ENCODE assay signal across 10 mouse cellular contexts in the genomic region with DNA sequence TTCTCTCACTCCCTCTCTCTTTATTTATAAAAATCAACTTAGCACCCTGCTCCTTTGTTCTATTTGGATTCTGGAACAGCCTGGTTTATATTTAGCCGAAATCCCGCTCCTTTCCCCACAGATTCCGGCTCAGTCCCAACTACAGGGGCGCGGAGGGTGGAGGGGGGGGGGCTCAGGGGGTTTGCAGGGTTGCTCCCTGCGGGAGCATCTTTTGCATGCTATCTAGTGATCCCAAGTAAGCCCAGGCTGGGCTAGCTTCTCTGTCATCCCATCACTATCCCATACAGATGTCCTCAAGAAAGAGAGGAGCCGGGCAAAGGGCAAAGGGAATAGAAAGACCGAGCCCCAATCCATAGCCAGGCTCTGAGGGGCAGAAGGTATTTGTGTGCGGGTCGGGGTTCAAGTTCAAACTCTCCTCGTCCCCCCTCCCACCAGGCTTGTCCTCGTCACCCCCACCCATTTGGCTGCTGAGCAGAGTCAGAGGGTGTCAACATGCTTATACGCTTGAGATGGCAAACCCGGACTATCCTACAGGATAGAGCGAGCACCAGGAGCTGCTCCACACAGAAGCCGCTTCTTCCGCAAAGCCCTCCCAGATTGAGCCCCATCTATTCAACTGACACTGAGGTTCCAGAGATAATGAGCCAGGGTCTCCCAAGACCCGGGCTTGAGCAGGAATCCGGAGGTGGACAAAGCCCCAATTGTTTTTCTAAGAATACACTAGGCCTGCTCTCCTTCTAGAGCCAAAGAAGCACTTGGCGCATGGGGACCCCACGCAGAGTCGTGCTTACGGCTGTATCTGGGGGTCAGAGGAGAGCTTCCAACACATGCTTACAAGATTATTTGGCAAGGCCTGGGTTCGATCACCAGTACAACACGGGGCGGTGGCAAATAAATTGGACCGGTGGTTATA. TPM values are rescaled to one million over a fixed set of nuclear protein-coding genes. Genes with fewer than 3 reads are reported as not detected.
DNase-seq lines count a peak whose midpoint lies in the region; ATAC-seq lines count a peak whose summit lies in the region.
"Had no signal": no experiment of that assay in that cellular context is flagged by ENCODE, and none has a peak within 500 bp of the region (broad histone marks: within the 10 kb centered on the region; RNA-seq: fewer than 3 reads in every experiment).

No protein-coding gene starts in this region.

- H3K9me3 ChIP-seq in lung, embryonic 16.5 days (ENCODE audit: control insufficient read depth, low read length) = no peaks in the 10 kb centered on the region
- H3K9me3 ChIP-seq in limb, embryonic 12.5 days = 0 out of 2 replicates have a peak, but pooled peaks cover 5% of the 10 kb centered on the region
- H3K9me3 ChIP-seq in stomach, embryonic 15.5 days = no peaks in the 10 kb centered on the region

- intact Hi-C loops in gastrocnemius, postnatal 36 days (cut with DNase I) = no loop called here

- H3K27ac ChIP-seq in lung, embryonic 16.5 days (ENCODE audit: low read length) = no peak overlapping the region
- peak overlapping the region; percentile 8; the same call in 1 of the 2 replicates for H3K27ac ChIP-seq in limb, embryonic 12.5 days
- H3K27ac ChIP-seq in stomach, embryonic 15.5 days = no peak overlapping the region
- H3K27ac ChIP-seq: liver, embryonic 14.5 days had no signal

- peak; percentile 38 to 43 for DNase-seq in cerebellum, postnatal 25 days
- DNase-seq in cerebellum, postnatal 4 days (ENCODE audit: low spot score in 2 of 2) = no peak
- no peak for DNase-seq in lung, adult 18-20 months
- DNase-seq in gastrocnemius, postnatal 36 days = no peak
- DNase-seq in layer of hippocampus, postnatal 25 days (ENCODE audit: extremely low spot score in 1 of 2, low spot score in 1 of 2) = no peak
- DNase-seq: right cerebral cortex, postnatal 25 days had no signal

- peak overlapping the region; percentile 45 for H3K4me3 ChIP-seq in lung, embryonic 16.5 days (ENCODE audit: low read length)
- peak overlapping the region; percentile 46 for H3K4me3 ChIP-seq in limb, embryonic 12.5 days (replicated peaks)
- H3K4me3 ChIP-seq in stomach, embryonic 15.5 days (replicated peaks) = peak overlapping the region; percentile 43; the same call in 1 of the 2 replicates

- H3K36me3 ChIP-seq in lung, embryonic 16.5 days (ENCODE audit: control insufficient read depth, insufficient read depth, low read length) = no peaks in the 10 kb centered on the region
- no peaks in the 10 kb centered on the region for H3K36me3 ChIP-seq in limb, embryonic 12.5 days
- H3K36me3 ChIP-seq in stomach, embryonic 15.5 days = no peaks in the 10 kb centered on the region

- H3K9ac ChIP-seq in lung, embryonic 16.5 days (ENCODE audit: low read length) = peak overlapping the region; percentile 61; the same call in 1 of the 2 replicates
- H3K9ac ChIP-seq in limb, embryonic 12.5 days (replicated peaks) = peak overlapping the region; percentile 66
- H3K9ac ChIP-seq in stomach, embryonic 15.5 days = no peak overlapping the region
- H3K9ac ChIP-seq: liver, embryonic 14.5 days had no signal

- H3K4me2 ChIP-seq in lung, embryonic 16.5 days (ENCODE audit: low read depth, low read length) = peak overlapping the region; percentile 70
- peak overlapping the region; percentile 70 for H3K4me2 ChIP-seq in limb, embryonic 12.5 days
- peak overlapping the region; percentile 70 for H3K4me2 ChIP-seq in stomach, embryonic 15.5 days

- peaks cover 4% of the 10 kb centered on the region for H3K27me3 ChIP-seq in lung, embryonic 16.5 days (ENCODE audit: control insufficient read depth, insufficient read depth, low read depth, low read length)
- peaks cover 4% of the 10 kb centered on the region; the same call in 1 of the 2 replicates for H3K27me3 ChIP-seq in limb, embryonic 12.5 days
- H3K27me3 ChIP-seq in stomach, embryonic 15.5 days (replicated peaks) = no peaks in the 10 kb centered on the region

- ATAC-seq in lung, embryonic 16.5 days (ENCODE audit: low read depth) = peak; percentile 45; the same call in 1 of the 2 replicates
- peak; percentile 43; the same call in 1 of the 2 replicates for ATAC-seq in limb, embryonic 12.5 days (ENCODE audit: insufficient number of reproducible peaks, insufficient read depth, low FRiP score, low TSS enrichment, low read depth)
- 0 out of 2 replicates have a peak, but pooled peaks have one; percentile 28 for ATAC-seq in stomach, embryonic 15.5 days (ENCODE audit: insufficient read depth, low FRiP score, low read depth)

- 24% methylated on average over 27 of the region's 27 CpGs for WGBS in lung, embryonic 16.5 days
- WGBS in limb, embryonic 12.5 days = 28% methylated on average over 27 of the region's 27 CpGs
- 27% methylated on average over 27 of the region's 27 CpGs for WGBS in stomach, embryonic 15.5 days

- H3K4me1 ChIP-seq in lung, embryonic 16.5 days (replicated peaks; ENCODE audit: control insufficient read depth, insufficient read depth, low read length) = peaks cover 3% of the 10 kb centered on the region; the same call in 1 of the 2 replicates
- peaks cover 11% of the 10 kb centered on the region for H3K4me1 ChIP-seq in limb, embryonic 12.5 days (replicated peaks)
- no peaks in the 10 kb centered on the region for H3K4me1 ChIP-seq in stomach, embryonic 15.5 days

RNA-seq across cellular contexts. Expression of gene Pop5, which starts 20.1 kb away (rescaled TPM):
- 97.6 and 109 TPM in 2 replicates for polyA plus RNA-seq in lung, embryonic 16.5 days (2015; fragmentation: Nextera tagmentation; extraction: Ambion mirVana)
- polyA plus RNA-seq in limb, embryonic 12.5 days (2016; fragmentation: Nextera tagmentation; extraction: Ambion mirVana) = 93.9 and 104 TPM in 2 replicates
- polyA plus RNA-seq in stomach, embryonic 15.5 days (2015; fragmentation: Nextera tagmentation; extraction: Ambion mirVana) = 106 and 116 TPM in 2 replicates
- 10 to 100 TPM; 27.9 to 28.2 TPM for total RNA-seq in gastrocnemius, postnatal 36 days (2021)
- 100 to 1,000 TPM in 1 of 2 experiments, 10 to 100 TPM in 1; 83.7 to 108 TPM for total RNA-seq in layer of hippocampus, postnatal 25 days (2021)

RNA-seq across cellular contexts. Expression of gene Cabp1, which starts 21.3 kb away (rescaled TPM):
- 1.3 and 1.6 TPM in 2 replicates for polyA plus RNA-seq in lung, embryonic 16.5 days (2015; fragmentation: Nextera tagmentation; extraction: Ambion mirVana)
- polyA plus RNA-seq in limb, embryonic 12.5 days (2016; fragmentation: Nextera tagmentation; extraction: Ambion mirVana) = 1.1 and 1.3 TPM in 2 replicates
- polyA plus RNA-seq in stomach, embryonic 15.5 days (2015; fragmentation: Nextera tagmentation; extraction: Ambion mirVana) = 1.5 and 1.6 TPM in 2 replicates
- total RNA-seq in gastrocnemius, postnatal 36 days (2021) = 1 to 10 TPM; 1.3 to 1.4 TPM
- 100 to 1,000 TPM; 118 to 121 TPM for total RNA-seq in layer of hippocampus, postnatal 25 days (2021)

RNA-seq across cellular contexts. Expression of gene Rnf10, which starts 57.2 kb away (rescaled TPM):
- polyA plus RNA-seq in lung, embryonic 16.5 days (2015; fragmentation: Nextera tagmentation; extraction: Ambion mirVana) = 115 and 116 TPM in 2 replicates
- 174 and 184 TPM in 2 replicates for polyA plus RNA-seq in limb, embryonic 12.5 days (2016; fragmentation: Nextera tagmentation; extraction: Ambion mirVana)
- 138 and 139 TPM in 2 replicates for polyA plus RNA-seq in stomach, embryonic 15.5 days (2015; fragmentation: Nextera tagmentation; extraction: Ambion mirVana)
- 100 to 1,000 TPM; 243 to 279 TPM for total RNA-seq in gastrocnemius, postnatal 36 days (2021)
- total RNA-seq in layer of hippocampus, postnatal 25 days (2021) = 100 to 1,000 TPM; 252 to 257 TPM

RNA-seq across cellular contexts. Expression of gene Mlec, which starts 57.5 kb away (rescaled TPM):
- polyA plus RNA-seq in lung, embryonic 16.5 days (2015; fragmentation: Nextera tagmentation; extraction: Ambion mirVana) = 58.9 and 62.1 TPM in 2 replicates
- polyA plus RNA-seq in limb, embryonic 12.5 days (2016; fragmentation: Nextera tagmentation; extraction: Ambion mirVana) = 76.6 and 89.6 TPM in 2 replicates
- polyA plus RNA-seq in stomach, embryonic 15.5 days (2015; fragmentation: Nextera tagmentation; extraction: Ambion mirVana) = 89.3 and 101 TPM in 2 replicates
- 100 to 1,000 TPM; 163 to 241 TPM for total RNA-seq in gastrocnemius, postnatal 36 days (2021)
- 10 to 100 TPM; 75.6 to 86.5 TPM for total RNA-seq in layer of hippocampus, postnatal 25 days (2021)

Comparison
In these comparisons a context has a peak if more than half of its experiments do, and no peak if none do; other contexts are left out.
1. DNase-seq: peak in cerebellum, postnatal 25 days (2 of 2); none in cerebellum, postnatal 4 days (0 of 2), lung, adult 18-20 months (0 of 2), gastrocnemius, postnatal 36 days (0 of 2) and layer of hippocampus, postnatal 25 days (0 of 2).
2. Peak in every context shown above with its lines, with median percentiles within 50 percentile points of each other: ATAC-seq, H3K4me2 ChIP-seq and H3K4me3 ChIP-seq.